Mouse (Mus musculus) hindbrain, postnatal 0 days (tissue): ENCODE measurements around the gene Hspb9. TPM values are rescaled to one million over a fixed set of nuclear protein-coding genes. Genes with fewer than 3 reads are reported as not detected.

Experiments used
- ATAC-seq: fragments of 200-750 bp; cut with Nextera tagmentation; 2 replicates; pipeline ENCODE4 v1.8.0; 2017; ENCODE audit warnings: mild to moderate bottlenecking, moderate TSS enrichment, moderate library complexity
- DNase-seq: peaks from one replicate; pipeline ENCODE4 v3.0.0-alpha.2; 2015; ENCODE audit warnings: low spot score
- H3K27ac ChIP-seq: fragments of 300-500 bp; sonication (generic); 2 replicates; pipeline ENCODE4 v1.5.1; 2014; ENCODE audit warnings: mild to moderate bottlenecking
- H3K27me3 ChIP-seq: fragments of 300-500 bp; sonication (generic); 2 replicates; pipeline ENCODE4 v1.6.1; 2014; ENCODE audit warnings: low read length, mixed read lengths; ENCODE audit not compliant: insufficient read depth
- H3K36me3 ChIP-seq: fragments of 300-500 bp; sonication (generic); 2 replicates; pipeline ENCODE4 v1.6.1; 2014; ENCODE audit warnings: low read length, mixed read lengths; ENCODE audit not compliant: insufficient read depth
- H3K4me1 ChIP-seq: fragments of 300-500 bp; sonication (generic); 2 replicates; pipeline ENCODE4 v1.6.1; 2014; ENCODE audit warnings: antibody characterized with exemption, low read length, mixed read lengths; ENCODE audit not compliant: insufficient read depth
- H3K4me2 ChIP-seq: fragments of 300-500 bp; sonication (generic); 2 replicates; pipeline ENCODE4 v1.6.1; 2014; ENCODE audit warnings: low read depth, mild to moderate bottlenecking, low read length, moderate library complexity, mixed read lengths
- H3K4me3 ChIP-seq: fragments of 300-500 bp; sonication (generic); 2 replicates; pipeline ENCODE4 v1.5.1; 2014; ENCODE audit warnings: low read length
- H3K9ac ChIP-seq: fragments of 300-500 bp; sonication (generic); replicated peaks from 2 replicates; pipeline ENCODE4 v1.6.1; 2014; ENCODE audit warnings: mild to moderate bottlenecking, low read length, moderate library complexity, mixed read lengths
- H3K9me3 ChIP-seq: fragments of 300-500 bp; sonication (generic); 2 replicates; pipeline ENCODE4 v1.6.1; 2016; ENCODE audit warnings: low read length, mixed read lengths
- CTCF ChIP-seq: IDR thresholded peaks from 2 replicates; pipeline ENCODE4 v1.5.1; 2016; ENCODE audit warnings: antibody characterized with exemption, control low read depth, low read depth
- WGBS: fragments of 180-500 bp; shearing (Covaris S2); extraction: QIAGEN DNeasy Blood & Tissue Kit; methylation state at CpG from one replicate; pipeline ENCODE4 v1.1.7; 2014; 5-methylcytosine and 5-hydroxymethylcytosine counted together
- polyA plus RNA-seq: library from polyadenylated mRNA; unstranded; fragments of >200 nt; fragmentation: Nextera tagmentation; extraction: Ambion mirVana; gene quantifications from 2 replicates; pipeline ENCODE4 v1.2.1, GENCODE M21; 2015
- total RNA-seq: library from RNA; depleted of rRNA; stranded (reverse); fragments of >200 nt; gene quantifications from 2 replicates; pipeline ENCODE4 v1.2.3, GENCODE M21; 2014

Gene Hspb9
- total and polyA plus RNA-seq, 2 experiments from 2014 or later = 0.24 TPM; not detected in 1

- ATAC-seq (peak; percentile 87), DNase-seq (peak; percentile 76)
- no peaks in the 10 kb centered on the region for H3K4me1 ChIP-seq
- no peaks in the 10 kb centered on the region for H3K36me3 ChIP-seq
- H3K27ac ChIP-seq = no peak overlapping the region
- 37% methylated on average over 5 of the region's 5 CpGs for WGBS
- H3K4me2 ChIP-seq = no peak overlapping the region
- H3K4me3 ChIP-seq = no peak overlapping the region
- TF ChIP-seq CTCF = peak; percentile 98
- no peak overlapping the region for H3K9ac ChIP-seq
- no peaks in the 10 kb centered on the region for H3K9me3 ChIP-seq
- no peaks in the 10 kb centered on the region for H3K27me3 ChIP-seq
Observed at GRCm38 (mm10) chr11:100694926-100695325, 18.7 kb upstream of the Hspb9 start.

GRCm38 (mm10) chr11:100697921-100698320, 15.7 kb upstream of the Hspb9 start:
- no peak for TF ChIP-seq CTCF
- 74% methylated on average over 7 of the region's 7 CpGs for WGBS

GRCm38 (mm10) chr11:100700710-100701109, 12.9 kb upstream of the Hspb9 start:
- no peak for TF ChIP-seq CTCF
- WGBS = 68% methylated on average over 3 of the region's 3 CpGs
- no peaks in the 10 kb centered on the region for H3K9me3 ChIP-seq
- H3K36me3 ChIP-seq = peaks cover 15% of the 10 kb centered on the region; the same call in 1 of the 2 replicates
- ATAC-seq (no peak), DNase-seq (no peak)
- no peaks in the 10 kb centered on the region for H3K27me3 ChIP-seq
- no peaks in the 10 kb centered on the region for H3K4me1 ChIP-seq
- H3K27ac ChIP-seq = no peak overlapping the region
- H3K9ac ChIP-seq = no peak overlapping the region
- peak overlapping the region; percentile 39; the same call in 1 of the 2 replicates for H3K4me2 ChIP-seq
- H3K4me3 ChIP-seq = no peak overlapping the region

More at GRCm38 (mm10) chr11:100697921-100698320, 15.7 kb upstream of the Hspb9 start:
- ATAC-seq (no peak), DNase-seq (no peak)
- Histone ChIP-seq H3K4me3 (no peak overlapping the region), H3K4me1 (no peaks in the 10 kb centered on the region), H3K27me3 (no peaks in the 10 kb centered on the region), H3K9me3 (no peaks in the 10 kb centered on the region), H3K36me3 (no peaks in the 10 kb centered on the region), H3K4me2 (no peak overlapping the region), H3K9ac (no peak overlapping the region), H3K27ac (no peak overlapping the region)

GRCm38 (mm10) chr11:100701301-100701700, 12.3 kb upstream of the Hspb9 start:
- H3K9ac ChIP-seq = no peak overlapping the region
- peak overlapping the region; percentile 39 for H3K4me2 ChIP-seq
- no peak overlapping the region for H3K27ac ChIP-seq
- H3K27me3 ChIP-seq = no peaks in the 10 kb centered on the region
- H3K4me3 ChIP-seq = no peak overlapping the region
- H3K9me3 ChIP-seq = no peaks in the 10 kb centered on the region
- 7% methylated on average over 14 of the region's 14 CpGs for WGBS
- ATAC-seq (no peak), DNase-seq (no peak)
- TF ChIP-seq CTCF = no peak
- H3K4me1 ChIP-seq = no peaks in the 10 kb centered on the region
- peaks cover 21% of the 10 kb centered on the region for H3K36me3 ChIP-seq

- TF ChIP-seq CTCF = peak; percentile 96
- Histone ChIP-seq H3K27me3 (no peaks in the 10 kb centered on the region), H3K4me3 (no peak overlapping the region), H3K27ac (no peak overlapping the region), H3K36me3 (peaks cover 31% of the 10 kb centered on the region), H3K9ac (no peak overlapping the region), H3K9me3 (no peaks in the 10 kb centered on the region), H3K4me1 (no peaks in the 10 kb centered on the region), H3K4me2 (peak overlapping the region; percentile 36)
- 34% methylated on average over 19 of the region's 19 CpGs for WGBS
- DNase-seq (peak; percentile 91), ATAC-seq (peak; percentile 48; the same call in 1 of the 2 replicates)
Observed at GRCm38 (mm10) chr11:100702081-100702851, 11.4 kb upstream of the Hspb9 start.

- 47% methylated on average over 7 of the region's 7 CpGs for WGBS
- Histone ChIP-seq H3K27me3 (no peaks in the 10 kb centered on the region), H3K36me3 (peaks cover 37% of the 10 kb centered on the region), H3K9me3 (no peaks in the 10 kb centered on the region), H3K4me2 (peak overlapping the region; percentile 36), H3K9ac (no peak overlapping the region), H3K4me3 (no peak overlapping the region), H3K27ac (no peak overlapping the region), H3K4me1 (no peaks in the 10 kb centered on the region)
- no peak for TF ChIP-seq CTCF
- DNase-seq (no peak), ATAC-seq (no peak)
Observed at GRCm38 (mm10) chr11:100702906-100703305, 10.7 kb upstream of the Hspb9 start.

- peaks cover 41% of the 10 kb centered on the region for H3K36me3 ChIP-seq
- DNase-seq (no peak), ATAC-seq (no peak)
- no peak overlapping the region for H3K27ac ChIP-seq
- no peaks in the 10 kb centered on the region for H3K4me1 ChIP-seq
- 76% methylated on average over 11 of the region's 11 CpGs for WGBS
- TF ChIP-seq CTCF = no peak
- H3K9ac ChIP-seq = no peak overlapping the region
- no peaks in the 10 kb centered on the region for H3K27me3 ChIP-seq
- H3K4me2 ChIP-seq = no peak overlapping the region
- H3K9me3 ChIP-seq = no peaks in the 10 kb centered on the region
- no peak overlapping the region for H3K4me3 ChIP-seq
Observed at GRCm38 (mm10) chr11:100703366-100703765, 10.3 kb upstream of the Hspb9 start.
